Mouse (Mus musculus): ENCODE data around the gene Mboat2. TPM values are rescaled to one million over a fixed set of nuclear protein-coding genes. Genes with fewer than 3 reads are reported as not detected.

Mboat2 gene
- polyA plus RNA-seq, 1 experiment from 2014 or later: 49.0 TPM

GRCm38 (mm10) chr12:24965406-24965805, 134.7 kb downstream of the Mboat2 start:
- 0 out of 2 replicates have a peak overlapping the region, but pooled peaks have one; percentile 14 for H3K9ac ChIP-seq (replicated peaks; ENCODE audit: low read depth, low read length)
- WGBS: 78% methylated on average over 6 of the region's 6 CpGs
- no peaks in the 10 kb centered on the region for H3K27me3 ChIP-seq (ENCODE audit: control insufficient read depth, insufficient read depth, low read length)
- H3K4me3 ChIP-seq (ENCODE audit: low read depth, low read length): no peak overlapping the region
- no peaks in the 10 kb centered on the region for H3K9me3 ChIP-seq (ENCODE audit: control insufficient read depth, low read depth, low read length)
- H3K27ac ChIP-seq (ENCODE audit: low read length): no peak overlapping the region
- H3K4me2 ChIP-seq (replicated peaks; ENCODE audit: low read depth, low read length): no peak overlapping the region
- ATAC-seq (ENCODE audit: insufficient number of reproducible peaks, insufficient read depth, low FRiP score, low read depth): no peak
- no peaks in the 10 kb centered on the region for H3K36me3 ChIP-seq (ENCODE audit: control insufficient read depth, insufficient read depth, low read length)
- no peaks in the 10 kb centered on the region for H3K4me1 ChIP-seq (ENCODE audit: control insufficient read depth, insufficient read depth, low read length)

- Histone ChIP-seq H3K27ac (ENCODE audit: low read length) (no peak overlapping the region), H3K4me2 (replicated peaks; ENCODE audit: low read depth, low read length) (no peak overlapping the region), H3K27me3 (ENCODE audit: control insufficient read depth, insufficient read depth, low read length) (no peaks in the 10 kb centered on the region), H3K4me1 (ENCODE audit: control insufficient read depth, insufficient read depth, low read length) (no peaks in the 10 kb centered on the region), H3K9me3 (ENCODE audit: control insufficient read depth, low read depth, low read length) (no peaks in the 10 kb centered on the region), H3K9ac (replicated peaks; ENCODE audit: low read depth, low read length) (no peak overlapping the region), H3K36me3 (ENCODE audit: control insufficient read depth, insufficient read depth, low read length) (no peaks in the 10 kb centered on the region), H3K4me3 (ENCODE audit: low read depth, low read length) (no peak overlapping the region)
- 89% methylated on average over 2 of the region's 2 CpGs for WGBS
- no peak for ATAC-seq (ENCODE audit: insufficient number of reproducible peaks, insufficient read depth, low FRiP score, low read depth)
These were observed 135.4 kb downstream of the Mboat2 start for GRCm38 (mm10) chr12:24966046-24966445.

- WGBS: 83% methylated on average over 5 of the region's 5 CpGs
- H3K36me3 ChIP-seq (ENCODE audit: control insufficient read depth, insufficient read depth, low read length): no peaks in the 10 kb centered on the region
- H3K9ac ChIP-seq (replicated peaks; ENCODE audit: low read depth, low read length): no peak overlapping the region
- no peak overlapping the region for H3K27ac ChIP-seq (ENCODE audit: low read length)
- no peak overlapping the region for H3K4me3 ChIP-seq (ENCODE audit: low read depth, low read length)
- H3K4me1 ChIP-seq (ENCODE audit: control insufficient read depth, insufficient read depth, low read length): no peaks in the 10 kb centered on the region
- H3K4me2 ChIP-seq (replicated peaks; ENCODE audit: low read depth, low read length): no peak overlapping the region
- no peak for ATAC-seq (ENCODE audit: insufficient number of reproducible peaks, insufficient read depth, low FRiP score, low read depth)
- H3K27me3 ChIP-seq (ENCODE audit: control insufficient read depth, insufficient read depth, low read length): no peaks in the 10 kb centered on the region
- no peaks in the 10 kb centered on the region for H3K9me3 ChIP-seq (ENCODE audit: control insufficient read depth, low read depth, low read length)
These were observed 141.0 kb downstream of the Mboat2 start for GRCm38 (mm10) chr12:24971490-24972200.

- Histone ChIP-seq H3K4me2 (replicated peaks; ENCODE audit: low read depth, low read length) (no peak overlapping the region), H3K4me3 (ENCODE audit: low read depth, low read length) (no peak overlapping the region), H3K9me3 (ENCODE audit: control insufficient read depth, low read depth, low read length) (no peaks in the 10 kb centered on the region), H3K27ac (ENCODE audit: low read length) (no peak overlapping the region), H3K4me1 (ENCODE audit: control insufficient read depth, insufficient read depth, low read length) (no peaks in the 10 kb centered on the region), H3K36me3 (ENCODE audit: control insufficient read depth, insufficient read depth, low read length) (0 out of 2 replicates have a peak, but pooled peaks cover 6% of the 10 kb centered on the region), H3K9ac (replicated peaks; ENCODE audit: low read depth, low read length) (no peak overlapping the region), H3K27me3 (ENCODE audit: control insufficient read depth, insufficient read depth, low read length) (no peaks in the 10 kb centered on the region)
- WGBS: 74% methylated on average over 8 of the region's 8 CpGs
- no peak for ATAC-seq (ENCODE audit: insufficient number of reproducible peaks, insufficient read depth, low FRiP score, low read depth)
These were observed 142.0 kb downstream of the Mboat2 start for GRCm38 (mm10) chr12:24972371-24973350.

GRCm38 (mm10) chr12:24973586-24973985, 142.9 kb downstream of the Mboat2 start:
- no peak overlapping the region for H3K27ac ChIP-seq (ENCODE audit: low read length)
- no peak overlapping the region for H3K4me3 ChIP-seq (ENCODE audit: low read depth, low read length)
- ATAC-seq (ENCODE audit: insufficient number of reproducible peaks, insufficient read depth, low FRiP score, low read depth): no peak
- H3K27me3 ChIP-seq (ENCODE audit: control insufficient read depth, insufficient read depth, low read length): no peaks in the 10 kb centered on the region
- H3K4me1 ChIP-seq (ENCODE audit: control insufficient read depth, insufficient read depth, low read length): no peaks in the 10 kb centered on the region
- H3K36me3 ChIP-seq (ENCODE audit: control insufficient read depth, insufficient read depth, low read length): 0 out of 2 replicates have a peak, but pooled peaks cover 6% of the 10 kb centered on the region
- H3K9ac ChIP-seq (replicated peaks; ENCODE audit: low read depth, low read length): no peak overlapping the region
- H3K9me3 ChIP-seq (ENCODE audit: control insufficient read depth, low read depth, low read length): no peaks in the 10 kb centered on the region
- H3K4me2 ChIP-seq (replicated peaks; ENCODE audit: low read depth, low read length): no peak overlapping the region
- 59% methylated on average over 5 of the region's 5 CpGs for WGBS

GRCm38 (mm10) chr12:24974446-24975114, 143.9 kb downstream of the Mboat2 start, which contains the start of gene Kidins220:
Kidins220 (plus strand) TSS chr12:24974925.
- Histone ChIP-seq H3K4me2 (replicated peaks; ENCODE audit: low read depth, low read length) (peak within 1 kb of the TSS; percentile 49), H3K9ac (replicated peaks; ENCODE audit: low read depth, low read length) (peak within 1 kb of the TSS; percentile 57), H3K27ac (ENCODE audit: low read length) (peak within 1 kb of the TSS; percentile 85), H3K36me3 (ENCODE audit: control insufficient read depth, insufficient read depth, low read length) (0 out of 2 replicates have a peak, but pooled peaks cover 6% of the 10 kb centered on the region), H3K9me3 (ENCODE audit: control insufficient read depth, low read depth, low read length) (no peaks in the 10 kb centered on the region), H3K4me3 (ENCODE audit: low read depth, low read length) (peak within 1 kb of the TSS; percentile 78), H3K27me3 (ENCODE audit: control insufficient read depth, insufficient read depth, low read length) (no peaks in the 10 kb centered on the region), H3K4me1 (ENCODE audit: control insufficient read depth, insufficient read depth, low read length) (no peaks in the 10 kb centered on the region)
- WGBS: 14% methylated on average over 28 of the region's 29 CpGs
- ATAC-seq (ENCODE audit: insufficient number of reproducible peaks, insufficient read depth, low FRiP score, low read depth): peak; percentile 92

- WGBS: 2% methylated on average over 27 of the region's 31 CpGs
- H3K4me2 ChIP-seq (replicated peaks; ENCODE audit: low read depth, low read length): peak overlapping the region; percentile 49
These were observed 144.5 kb downstream of the Mboat2 start for GRCm38 (mm10) chr12:24975115-24975733.

More at GRCm38 (mm10) chr12:24975115-24975733, 144.5 kb downstream of the Mboat2 start:
- ATAC-seq (ENCODE audit: insufficient number of reproducible peaks, insufficient read depth, low FRiP score, low read depth): peak; percentile 64
- Histone ChIP-seq H3K4me1 (ENCODE audit: control insufficient read depth, insufficient read depth, low read length) (no peaks in the 10 kb centered on the region), H3K36me3 (ENCODE audit: control insufficient read depth, insufficient read depth, low read length) (0 out of 2 replicates have a peak, but pooled peaks cover 6% of the 10 kb centered on the region), H3K4me3 (ENCODE audit: low read depth, low read length) (peak overlapping the region; percentile 78), H3K9ac (replicated peaks; ENCODE audit: low read depth, low read length) (peak overlapping the region; percentile 57), H3K9me3 (ENCODE audit: control insufficient read depth, low read depth, low read length) (no peaks in the 10 kb centered on the region), H3K27me3 (ENCODE audit: control insufficient read depth, insufficient read depth, low read length) (no peaks in the 10 kb centered on the region), H3K27ac (ENCODE audit: low read length) (peak overlapping the region; percentile 85)

All from stomach, embryonic 14.5 days (tissue).